Mouse (Mus musculus) lung, adult 2 months (tissue): Measurements from ENCODE around the gene Thoc6.

Source experiments
- CTCF ChIP-seq: fragments of 200-500 bp; IDR thresholded peaks from 2 replicates; pipeline ENCODE4 v1.5.1; 2011; ENCODE audit warnings: mild to moderate bottlenecking, low read length, control low read depth; ENCODE audit not compliant: insufficient read depth
- POLR2A ChIP-seq: fragments of 200-500 bp; IDR thresholded peaks from 2 replicates; pipeline ENCODE4 v1.6.1; 2011; ENCODE audit warnings: low read depth, mild to moderate bottlenecking, control low read depth, low read length, borderline replicate concordance; ENCODE audit errors: extremely low read depth

- TF ChIP-seq CTCF (no peak), POLR2A (no peak)
These were observed 27.8 kb downstream of the Thoc6 start for GRCm38 (mm10) chr17:23645894-23646293.
